Mouse (Mus musculus) urinary bladder, adult 2 months (tissue): ENCODE data around the gene 4930568D16Rik. TPM values are rescaled to one million over a fixed set of nuclear protein-coding genes. Genes with fewer than 3 reads are reported as not detected.

Experiments
- polyA plus RNA-seq: library from polyadenylated mRNA; depleted of rRNA; stranded (reverse); fragments of >200 nt; gene quantifications from 2 replicates; pipeline ENCODE4 v1.2.3, GENCODE M21; 2012; rRNA removed

4930568D16Rik gene
- polyA plus RNA-seq, 1 experiment = not detected

Other genes starting within 250 kb of the 4930568D16Rik start
- 132 and 145 TPM in 2 replicates for gene Rab14, start 166.6 kb downstream of the 4930568D16Rik start, polyA plus RNA-seq
- 4,184 and 4,255 TPM in 2 replicates for gene Gsn, start 111.3 kb downstream of the 4930568D16Rik start, polyA plus RNA-seq
- 67.9 and 82.5 TPM in 2 replicates for gene Stom, start 30.8 kb downstream of the 4930568D16Rik start, polyA plus RNA-seq
- not detected in 2 replicates for gene 4930402F06Rik, start 29.4 kb upstream of the 4930568D16Rik start, polyA plus RNA-seq
- gene Ggta1, start 95.5 kb upstream of the 4930568D16Rik start, polyA plus RNA-seq = 16.5 and 17.1 TPM in 2 replicates
- 65.2 and 77.8 TPM in 2 replicates for gene Dab2ip, start 190.5 kb upstream of the 4930568D16Rik start, polyA plus RNA-seq